Mouse (Mus musculus): ENCODE data around the gene Itpa. TPM values are rescaled to one million over a fixed set of nuclear protein-coding genes. Genes with fewer than 3 reads are reported as not detected.
A peak's percentile ranks its signal among the peaks of the same experiment; 100 is the strongest.

The Itpa gene
- polyA plus RNA-seq (2016; fragmentation: Nextera tagmentation; extraction: Ambion mirVana) = 145 and 147 TPM in 2 replicates

- Histone ChIP-seq H3K9ac (peak within 1 kb of the TSS; percentile 63), H3K9me3 (no peaks in the 10 kb centered on the region), H3K4me3 (replicated peaks) (peak within 1 kb of the TSS; percentile 69), H3K4me1 (peaks cover 31% of the 10 kb centered on the region), H3K27ac (peak within 1 kb of the TSS; percentile 81), H3K4me2 (peak within 1 kb of the TSS; percentile 90), H3K36me3 (replicated peaks) (peaks cover 19% of the 10 kb centered on the region), H3K27me3 (no peaks in the 10 kb centered on the region)
- peak; percentile 62 for ATAC-seq (ENCODE audit: low FRiP score)
- WGBS = under 1% methylated on average over 31 of the region's 31 CpGs
These were observed at the start of gene Itpa for GRCm38 (mm10) chr2:130667559-130667958. Gene Itpa (plus strand): TSS chr2:130667610.

GRCm38 (mm10) chr2:130618972-130619371 is 48.4 kb upstream of the Itpa start:
- no peak overlapping the region for H3K27ac ChIP-seq
- no peaks in the 10 kb centered on the region for H3K4me1 ChIP-seq
- H3K27me3 ChIP-seq = no peaks in the 10 kb centered on the region
- H3K9me3 ChIP-seq = no peaks in the 10 kb centered on the region
- H3K4me3 ChIP-seq (replicated peaks) = no peak overlapping the region
- WGBS = 92% methylated on average over 7 of the region's 7 CpGs
- peaks cover 60% of the 10 kb centered on the region for H3K36me3 ChIP-seq (replicated peaks)
- H3K9ac ChIP-seq = no peak overlapping the region
- no peak for ATAC-seq (ENCODE audit: low FRiP score)
- no peak overlapping the region for H3K4me2 ChIP-seq

GRCm38 (mm10) chr2:130628424-130628823 is 39.0 kb upstream of the Itpa start:
- Histone ChIP-seq H3K4me1 (peaks cover 21% of the 10 kb centered on the region), H3K9me3 (no peaks in the 10 kb centered on the region), H3K4me2 (peak overlapping the region; percentile 75), H3K27me3 (peaks cover 6% of the 10 kb centered on the region; the same call in 1 of the 2 replicates), H3K4me3 (replicated peaks) (peak overlapping the region; percentile 89), H3K27ac (no peak overlapping the region), H3K36me3 (replicated peaks) (peaks cover 24% of the 10 kb centered on the region), H3K9ac (no peak overlapping the region)
- WGBS = 58% methylated on average over 3 of the region's 3 CpGs
- ATAC-seq (ENCODE audit: low FRiP score) = no peak

GRCm38 (mm10) chr2:130629080-130629838 is 38.2 kb upstream of the Itpa start:
- ATAC-seq (ENCODE audit: low FRiP score) = no peak
- Histone ChIP-seq H3K9ac (peak overlapping the region; percentile 81), H3K36me3 (replicated peaks) (peaks cover 20% of the 10 kb centered on the region), H3K9me3 (no peaks in the 10 kb centered on the region), H3K4me3 (replicated peaks) (peak overlapping the region; percentile 89), H3K4me2 (peak overlapping the region; percentile 75), H3K27ac (peak overlapping the region; percentile 57), H3K4me1 (peaks cover 29% of the 10 kb centered on the region), H3K27me3 (peaks cover 15% of the 10 kb centered on the region)
- 2% methylated on average over 37 of the region's 37 CpGs for WGBS

- H3K9me3 ChIP-seq = no peaks in the 10 kb centered on the region
- H3K4me3 ChIP-seq (replicated peaks) = peak within 1 kb of the TSS; percentile 89
- peaks cover 20% of the 10 kb centered on the region for H3K27me3 ChIP-seq
- peak; percentile 87 for ATAC-seq (ENCODE audit: low FRiP score)
- H3K36me3 ChIP-seq (replicated peaks) = peaks cover 20% of the 10 kb centered on the region
- H3K9ac ChIP-seq = peak within 1 kb of the TSS; percentile 81
- H3K4me1 ChIP-seq = peaks cover 35% of the 10 kb centered on the region
- 1% methylated on average over 25 of the region's 25 CpGs for WGBS
- H3K4me2 ChIP-seq = peak within 1 kb of the TSS; percentile 75
- H3K27ac ChIP-seq = peak within 1 kb of the TSS; percentile 57
These were observed 37.6 kb upstream of the Itpa start, which contains the start of the genes Fastkd5 and Ubox5 for GRCm38 (mm10) chr2:130629839-130630203. Gene Fastkd5 (minus strand): TSS chr2:130630027. Gene Ubox5 (minus strand): TSS chr2:130630038.

GRCm38 (mm10) chr2:130632416-130632815 is 35.0 kb upstream of the Itpa start:
- Histone ChIP-seq H3K4me2 (no peak overlapping the region), H3K36me3 (replicated peaks) (peaks cover 4% of the 10 kb centered on the region), H3K9ac (no peak overlapping the region), H3K27ac (0 out of 2 replicates have a peak overlapping the region, but pooled peaks have one; percentile 1), H3K4me3 (replicated peaks) (no peak overlapping the region), H3K9me3 (no peaks in the 10 kb centered on the region), H3K27me3 (peaks cover 46% of the 10 kb centered on the region), H3K4me1 (peaks cover 49% of the 10 kb centered on the region)
- ATAC-seq (ENCODE audit: low FRiP score) = no peak
- 39% methylated on average over 1 of the region's 1 CpGs for WGBS

GRCm38 (mm10) chr2:130632887-130633675 is 34.3 kb upstream of the Itpa start:
- no peaks in the 10 kb centered on the region for H3K9me3 ChIP-seq
- peaks cover 49% of the 10 kb centered on the region for H3K4me1 ChIP-seq
- ATAC-seq (ENCODE audit: low FRiP score) = no peak
- no peak overlapping the region for H3K4me3 ChIP-seq (replicated peaks)
- 45% methylated on average over 5 of the region's 5 CpGs for WGBS
- no peak overlapping the region for H3K9ac ChIP-seq
- H3K4me2 ChIP-seq = no peak overlapping the region
- no peaks in the 10 kb centered on the region for H3K36me3 ChIP-seq (replicated peaks)
- no peak overlapping the region for H3K27ac ChIP-seq
- H3K27me3 ChIP-seq = peaks cover 53% of the 10 kb centered on the region

GRCm38 (mm10) chr2:130634006-130634738 is 33.2 kb upstream of the Itpa start:
- Histone ChIP-seq H3K4me1 (peaks cover 43% of the 10 kb centered on the region), H3K9me3 (no peaks in the 10 kb centered on the region), H3K4me3 (replicated peaks) (peak overlapping the region; percentile 23; the same call in 1 of the 2 replicates), H3K36me3 (replicated peaks) (no peaks in the 10 kb centered on the region), H3K27me3 (peaks cover 61% of the 10 kb centered on the region), H3K9ac (no peak overlapping the region), H3K4me2 (peak overlapping the region; percentile 59), H3K27ac (0 out of 2 replicates have a peak overlapping the region, but pooled peaks have one; percentile 14)
- peak; percentile 34 for ATAC-seq (ENCODE audit: low FRiP score)
- WGBS = 8% methylated on average over 14 of the region's 14 CpGs

GRCm38 (mm10) chr2:130634739-130635411 is 32.5 kb upstream of the Itpa start:
- H3K4me1 ChIP-seq = peaks cover 43% of the 10 kb centered on the region
- H3K27me3 ChIP-seq = peaks cover 67% of the 10 kb centered on the region
- peak overlapping the region; percentile 59 for H3K4me2 ChIP-seq
- no peaks in the 10 kb centered on the region for H3K9me3 ChIP-seq
- WGBS = 3% methylated on average over 38 of the region's 38 CpGs
- no peaks in the 10 kb centered on the region for H3K36me3 ChIP-seq (replicated peaks)
- no peak overlapping the region for H3K27ac ChIP-seq
- ATAC-seq (ENCODE audit: low FRiP score) = peak; percentile 52
- H3K9ac ChIP-seq = peak overlapping the region; percentile 36; the same call in 1 of the 2 replicates
- peak overlapping the region; percentile 23 for H3K4me3 ChIP-seq (replicated peaks)

- H3K4me3 ChIP-seq (replicated peaks) = no peak overlapping the region
- H3K27me3 ChIP-seq = peaks cover 72% of the 10 kb centered on the region
- H3K9ac ChIP-seq = no peak overlapping the region; the same call in 1 of the 2 replicates
- H3K4me2 ChIP-seq = peak overlapping the region; percentile 59; the same call in 1 of the 2 replicates
- H3K27ac ChIP-seq = no peak overlapping the region
- H3K9me3 ChIP-seq = no peaks in the 10 kb centered on the region
- 19% methylated on average over 21 of the region's 21 CpGs for WGBS
- peaks cover 40% of the 10 kb centered on the region for H3K4me1 ChIP-seq
- no peak for ATAC-seq (ENCODE audit: low FRiP score)
- H3K36me3 ChIP-seq (replicated peaks) = no peaks in the 10 kb centered on the region
These were observed 31.6 kb upstream of the Itpa start for GRCm38 (mm10) chr2:130635847-130636246.

- peaks cover 46% of the 10 kb centered on the region for H3K4me1 ChIP-seq
- H3K27me3 ChIP-seq = peaks cover 74% of the 10 kb centered on the region
- H3K4me2 ChIP-seq = no peak overlapping the region
- H3K36me3 ChIP-seq (replicated peaks) = no peaks in the 10 kb centered on the region
- no peak overlapping the region for H3K4me3 ChIP-seq (replicated peaks)
- H3K9me3 ChIP-seq = no peaks in the 10 kb centered on the region
- no peak overlapping the region for H3K27ac ChIP-seq
- no peak overlapping the region for H3K9ac ChIP-seq
- 34% methylated on average over 16 of the region's 16 CpGs for WGBS
- ATAC-seq (ENCODE audit: low FRiP score) = no peak
These were observed 29.3 kb upstream of the Itpa start for GRCm38 (mm10) chr2:130638101-130638611.

All from forebrain, embryonic 12.5 days (tissue).